Mouse (Mus musculus): Measurements from ENCODE around the gene Trim16. TPM values are rescaled to one million over a fixed set of nuclear protein-coding genes. Genes with fewer than 3 reads are reported as not detected.

The Trim16 gene
- total RNA-seq, 2 experiments from 2014 or later = 7.6 to 10.0 TPM

DNA sequence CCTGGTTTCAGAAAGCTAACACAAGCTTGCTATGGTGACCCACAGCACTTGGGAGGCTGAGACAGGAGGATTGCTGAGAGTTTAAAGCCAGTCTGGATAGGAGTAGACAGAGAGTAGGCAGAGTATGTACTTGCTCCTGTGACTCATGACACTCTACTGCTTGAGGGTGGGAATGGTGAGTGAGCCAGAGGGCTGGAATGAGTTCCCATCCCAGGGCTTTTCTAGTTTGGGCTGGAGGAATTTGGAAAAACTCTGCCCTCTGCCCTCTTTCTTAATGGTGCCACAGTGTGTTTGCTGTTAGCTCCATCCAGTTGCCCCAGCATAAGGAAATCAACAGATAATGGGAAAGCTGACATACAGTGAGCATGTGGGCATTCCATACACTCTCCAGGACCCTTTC, 11.9 kb downstream of the Trim16 start:
- DNase-seq = no peak

- DNase-seq = no peak
Observed at GRCm38 (mm10) chr11:62844562-62844961, 24.5 kb downstream of the Trim16 start.

GRCm38 (mm10) chr11:62845730-62846129, 25.7 kb downstream of the Trim16 start:
- DNase-seq = no peak

- DNase-seq = no peak
Observed at GRCm38 (mm10) chr11:62846961-62847654, 27.1 kb downstream of the Trim16 start, which contains the start of gene Fbxw10. Gene Fbxw10 (plus strand): TSS chr11:62847069.

DNA sequence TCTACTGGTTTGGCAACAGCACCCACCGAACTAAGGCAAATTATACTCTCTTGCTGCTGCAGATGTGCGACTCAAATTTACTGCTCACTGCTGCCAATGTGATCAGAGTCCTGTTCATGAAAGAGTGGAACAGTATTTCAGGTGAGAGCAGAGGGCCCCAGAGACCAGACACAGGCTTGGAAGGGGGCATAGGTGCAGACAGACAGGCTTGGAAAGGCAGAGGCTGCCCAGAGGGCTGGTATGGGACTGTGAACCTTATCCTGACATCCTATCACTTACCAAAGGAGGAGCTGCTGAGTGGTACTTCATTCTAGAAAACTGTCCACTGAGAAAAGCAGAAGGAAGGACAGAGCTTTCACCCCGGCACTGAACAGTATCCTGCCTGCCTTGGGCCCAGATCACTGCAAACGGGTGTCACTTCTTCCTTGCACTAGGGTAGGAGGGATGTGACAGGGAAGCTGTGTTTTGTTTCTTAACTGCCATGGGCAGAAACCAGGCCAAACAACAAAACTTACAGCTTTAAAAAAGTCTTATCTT, 27.7 kb downstream of the Trim16 start:
- no peak for DNase-seq

GRCm38 (mm10) chr11:62848301-62848700, 28.3 kb downstream of the Trim16 start:
- DNase-seq = no peak

DNA sequence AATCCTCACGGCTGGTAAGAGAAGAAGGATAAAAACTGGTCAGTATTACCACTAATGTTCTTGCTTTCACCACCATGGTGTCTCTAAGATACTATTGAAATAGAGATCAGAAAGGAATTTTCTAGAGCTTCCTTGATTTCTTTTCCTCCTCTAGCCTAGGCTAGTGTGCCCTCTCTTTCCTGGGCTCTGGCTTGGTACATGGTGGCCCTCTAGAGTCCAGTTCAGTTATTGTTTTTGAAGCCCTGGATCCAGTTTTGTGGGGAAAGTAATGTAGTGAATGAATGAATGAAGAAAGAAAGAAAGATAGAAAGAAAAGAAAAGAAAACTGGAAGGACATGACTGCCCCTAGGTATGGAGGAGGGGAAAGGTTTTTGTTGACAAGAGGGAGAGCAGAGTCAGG, 31.2 kb downstream of the Trim16 start:
- peak; percentile 14 for DNase-seq

DNA sequence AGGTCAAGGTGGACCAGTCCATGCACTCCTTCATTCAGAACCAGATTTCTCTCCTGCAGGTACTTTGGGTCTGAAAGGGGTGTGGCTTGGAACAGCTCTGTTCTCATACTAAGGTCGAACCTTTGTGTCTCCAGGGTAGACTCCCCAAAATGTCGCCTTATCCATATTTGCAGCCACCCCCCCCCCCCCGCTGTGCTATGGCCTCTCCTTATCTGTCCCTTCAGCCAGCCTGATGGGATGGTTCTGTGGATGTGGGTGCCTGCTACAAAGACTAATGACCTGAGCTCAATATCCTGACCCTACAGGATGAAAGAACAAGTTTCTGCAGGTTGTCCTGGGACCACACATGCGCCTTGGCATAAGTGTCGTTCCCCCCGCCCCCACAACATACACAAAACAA, 33.3 kb downstream of the Trim16 start:
- no peak for DNase-seq

DNA sequence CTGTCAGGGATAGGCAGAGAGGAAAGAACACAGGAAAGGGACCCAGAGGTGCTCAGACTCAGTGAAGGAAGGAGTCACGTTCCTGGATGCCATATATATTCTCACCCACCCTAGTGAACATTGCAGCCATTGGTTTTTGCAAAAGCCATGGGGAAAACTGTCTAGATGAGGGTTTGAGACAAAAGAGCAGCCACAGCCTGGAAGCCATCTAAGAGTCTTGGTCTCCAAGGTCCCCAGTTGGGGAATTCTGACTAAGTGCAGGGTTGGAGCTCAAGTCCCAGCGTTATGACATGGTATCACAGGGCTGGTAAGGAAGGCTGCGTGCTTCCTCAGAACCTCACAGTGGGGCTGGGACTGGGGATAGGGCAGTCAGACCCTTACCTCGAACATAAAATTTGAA, 45.5 kb downstream of the Trim16 start:
- DNase-seq = no peak

GRCm38 (mm10) chr11:62866685-62867084, 46.7 kb downstream of the Trim16 start:
- no peak for DNase-seq

GRCm38 (mm10) chr11:62869201-62869600, 49.2 kb downstream of the Trim16 start:
- DNase-seq = no peak

GRCm38 (mm10) chr11:62869715-62870371, 49.8 kb downstream of the Trim16 start:
- DNase-seq = no peak

- no peak for DNase-seq
Observed at GRCm38 (mm10) chr11:62873479-62873878, 53.4 kb downstream of the Trim16 start.

DNA sequence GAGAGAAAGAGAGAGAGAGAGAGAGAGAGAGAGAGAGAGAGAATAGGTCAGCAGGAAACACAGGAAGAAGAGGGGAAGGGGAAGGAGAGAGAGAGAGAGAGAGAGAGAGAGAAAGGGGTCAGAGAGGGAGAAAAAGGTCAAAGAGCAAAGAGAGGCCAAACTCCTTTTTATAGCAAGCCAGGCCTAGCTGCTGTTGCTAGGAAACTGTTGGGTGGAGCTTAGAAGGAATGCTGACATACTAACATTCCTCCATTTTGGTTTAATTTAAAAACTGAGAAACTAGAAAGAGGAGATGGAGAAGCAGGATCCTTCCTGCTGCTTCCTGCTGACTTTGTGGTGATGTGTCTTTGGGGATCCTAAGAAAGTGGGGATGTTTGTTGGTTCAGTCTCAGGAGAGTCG, 55.7 kb downstream of the Trim16 start:
- DNase-seq = no peak

DNA sequence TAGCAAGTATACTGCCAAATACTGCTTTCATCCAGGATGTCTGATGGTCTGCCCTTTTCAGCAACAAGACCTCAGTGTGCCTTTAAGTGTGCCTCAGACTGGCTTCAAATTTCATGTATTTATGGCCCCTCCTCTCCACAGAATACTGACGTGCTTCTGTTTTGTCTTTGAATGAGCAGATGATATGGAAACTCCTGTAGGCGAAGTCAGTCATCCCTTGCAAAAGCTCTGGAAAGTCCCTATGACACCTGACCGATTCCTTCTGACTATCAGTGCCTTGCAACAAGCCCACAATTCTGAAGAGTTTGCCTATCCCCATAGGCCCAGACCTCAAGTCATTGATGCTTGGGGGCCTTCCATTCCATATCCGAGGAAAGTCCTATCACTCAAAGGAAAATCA, 56.4 kb downstream of the Trim16 start:
- DNase-seq = no peak

GRCm38 (mm10) chr11:62877391-62877790, 57.4 kb downstream of the Trim16 start:
- DNase-seq = no peak

DNA sequence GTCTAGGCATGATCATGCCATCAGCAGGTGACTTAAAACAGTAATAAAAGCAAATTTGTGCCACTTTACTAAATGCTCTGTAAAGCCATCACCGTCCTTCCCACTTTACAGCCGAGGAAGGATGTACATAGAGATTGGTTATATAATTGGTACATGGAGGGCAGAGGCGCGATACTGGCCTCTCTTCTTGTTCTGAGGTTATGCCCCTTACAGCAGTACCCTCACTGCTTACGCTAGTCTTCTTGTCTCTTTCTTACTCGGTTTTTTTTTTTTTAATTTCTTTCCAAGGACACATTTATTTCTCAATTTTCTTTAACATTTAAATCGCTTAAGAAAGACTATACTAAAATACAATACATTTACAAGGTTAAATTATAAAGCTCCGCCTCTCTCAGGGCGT, 58.7 kb downstream of the Trim16 start:
- no peak for DNase-seq

GRCm38 (mm10) chr11:62879220-62880048, 59.4 kb downstream of the Trim16 start, which contains the start of gene Tvp23b:
Gene Tvp23b (plus strand): TSS chr11:62879455.
- peak; percentile 99 for DNase-seq

DNA sequence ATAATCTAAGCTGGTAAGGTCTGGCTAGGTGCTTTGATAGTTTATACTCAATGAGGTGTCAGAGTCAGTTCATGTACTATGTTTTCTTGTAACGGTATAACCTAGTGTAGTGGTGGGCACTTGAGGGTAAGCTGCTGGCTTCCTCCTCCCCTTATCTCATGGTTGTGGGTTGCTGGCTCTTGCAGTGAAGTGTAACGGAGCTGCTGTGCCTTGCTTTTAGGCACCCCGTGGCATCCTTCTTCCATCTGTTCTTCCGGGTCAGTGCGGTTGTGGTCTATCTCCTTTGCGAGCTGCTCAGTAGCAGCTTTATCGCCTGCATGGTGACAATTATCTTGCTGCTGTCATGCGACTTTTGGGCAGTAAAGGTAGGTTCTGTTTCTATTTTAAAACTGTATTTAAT, 63.4 kb downstream of the Trim16 start:
- no peak for DNase-seq

- DNase-seq = no peak
Observed at GRCm38 (mm10) chr11:62885323-62885722, 65.3 kb downstream of the Trim16 start.

- no peak for DNase-seq
Observed at GRCm38 (mm10) chr11:62890796-62891195, 70.8 kb downstream of the Trim16 start.

- DNase-seq = no peak
Observed at GRCm38 (mm10) chr11:62891763-62892162, 71.7 kb downstream of the Trim16 start.
